Mouse (Mus musculus) megakaryocyte, embryonic 14.5 days (primary cell): ENCODE results near the gene Rbm6.

Experiments
- FLI1 ChIP-seq: IDR thresholded peaks from 2 replicates; pipeline ENCODE4 v1.6.1; 2012; ENCODE audit warnings: low read length, inconsistent platforms, mixed read lengths
- GATA1 ChIP-seq: IDR thresholded peaks from 3 replicates; pipeline ENCODE4 v1.6.1; 2012; ENCODE audit warnings: mixed read lengths, low read length, inconsistent platforms, borderline replicate concordance

DNA sequence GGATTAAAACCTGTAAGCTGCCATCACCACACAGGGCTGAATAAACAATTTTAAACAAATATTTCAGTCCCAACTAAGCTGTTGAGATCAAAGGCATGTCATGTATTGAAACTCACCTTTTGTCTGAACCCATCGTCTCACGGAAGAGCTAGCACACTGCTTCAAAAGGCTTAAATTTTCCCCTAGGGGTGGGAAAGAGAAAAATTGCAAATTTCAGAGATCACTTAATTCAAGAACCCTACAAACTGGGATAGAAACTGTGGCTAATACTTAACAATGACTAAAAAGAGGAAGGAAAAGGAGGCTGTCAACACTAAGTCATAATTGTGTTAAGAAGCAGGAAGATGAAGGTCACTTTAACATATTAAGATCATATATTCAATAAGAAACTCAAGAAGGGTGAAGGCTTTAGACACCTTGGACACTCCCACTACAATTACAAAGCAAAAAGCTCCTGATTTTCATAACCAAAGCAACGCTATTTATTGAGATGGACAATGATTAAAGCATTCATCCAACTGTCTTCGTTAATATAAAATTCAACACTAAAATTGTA, 103.5 kb downstream of the Rbm6 start:
- TF ChIP-seq GATA1, result no peak
- TF ChIP-seq FLI1, result no peak
